Mouse (Mus musculus) neural tube, embryonic 11.5 days (tissue): ENCODE measurements around the gene Vmn1r38. TPM values are rescaled to one million over a fixed set of nuclear protein-coding genes. Genes with fewer than 3 reads are reported as not detected.
"Not testable (repeated sequence)": the region's sequence is repeated elsewhere in the genome, so short reads cannot be mapped to it uniquely, and the experiment has no call there.

Experiments
- ATAC-seq: fragments of 200-750 bp; cut with Nextera tagmentation; 2 replicates; pipeline ENCODE4 v1.8.0; 2017; ENCODE audit warnings: moderate number of reproducible peaks, mild to moderate bottlenecking, moderate TSS enrichment, moderate library complexity; ENCODE audit not compliant: insufficient read depth, low FRiP score, low TSS enrichment
- DNase-seq: peaks from one replicate; pipeline ENCODE4 v3.0.0-alpha.2; 2015; ENCODE audit warnings: low spot score
- H3K27ac ChIP-seq: fragments of 300-500 bp; sonication (generic); 2 replicates; pipeline ENCODE4 v1.5.1; 2014; ENCODE audit warnings: low read depth, mild to moderate bottlenecking, low read length
- H3K27me3 ChIP-seq: fragments of 300-500 bp; sonication (generic); 2 replicates; pipeline ENCODE4 v1.6.1; 2014; ENCODE audit warnings: mild to moderate bottlenecking, low read length, mixed read lengths; ENCODE audit not compliant: control insufficient read depth, insufficient read depth
- H3K36me3 ChIP-seq: fragments of 300-500 bp; sonication (generic); 2 replicates; pipeline ENCODE4 v1.6.1; 2014; ENCODE audit warnings: mild to moderate bottlenecking, low read length, moderate library complexity, mixed read lengths; ENCODE audit not compliant: control insufficient read depth, insufficient read depth
- H3K4me1 ChIP-seq: fragments of 300-500 bp; sonication (generic); 2 replicates; pipeline ENCODE4 v1.6.1; 2014; ENCODE audit warnings: low read length, mixed read lengths; ENCODE audit not compliant: control insufficient read depth, insufficient read depth
- H3K4me2 ChIP-seq: fragments of 300-500 bp; sonication (generic); 2 replicates; pipeline ENCODE4 v1.6.1; 2014; ENCODE audit warnings: low read depth, mild to moderate bottlenecking, moderate library complexity
- H3K4me3 ChIP-seq: fragments of 300-500 bp; sonication (generic); 2 replicates; pipeline ENCODE4 v1.5.1; 2014; ENCODE audit warnings: low read depth, low read length
- H3K9ac ChIP-seq: fragments of 300-500 bp; sonication (generic); 2 replicates; pipeline ENCODE4 v1.6.1; 2014; ENCODE audit warnings: mild to moderate bottlenecking, low read length
- H3K9me3 ChIP-seq: fragments of 300-500 bp; sonication (generic); 2 replicates; pipeline ENCODE4 v1.6.1; 2016; ENCODE audit warnings: low read length; ENCODE audit not compliant: control insufficient read depth
- WGBS: fragments of 180-500 bp; shearing (Covaris S2); extraction: QIAGEN DNeasy Blood & Tissue Kit; methylation state at CpG from one replicate; pipeline ENCODE4 v1.1.7; 2014; 5-methylcytosine and 5-hydroxymethylcytosine counted together
- polyA plus RNA-seq: library from polyadenylated mRNA; unstranded; fragments of >200 nt; fragmentation: Nextera tagmentation; extraction: Ambion mirVana; gene quantifications from 2 replicates; pipeline ENCODE4 v1.2.1, GENCODE M21; 2014

Vmn1r38 gene
- polyA plus RNA-seq: not detected in 2 replicates

DNA sequence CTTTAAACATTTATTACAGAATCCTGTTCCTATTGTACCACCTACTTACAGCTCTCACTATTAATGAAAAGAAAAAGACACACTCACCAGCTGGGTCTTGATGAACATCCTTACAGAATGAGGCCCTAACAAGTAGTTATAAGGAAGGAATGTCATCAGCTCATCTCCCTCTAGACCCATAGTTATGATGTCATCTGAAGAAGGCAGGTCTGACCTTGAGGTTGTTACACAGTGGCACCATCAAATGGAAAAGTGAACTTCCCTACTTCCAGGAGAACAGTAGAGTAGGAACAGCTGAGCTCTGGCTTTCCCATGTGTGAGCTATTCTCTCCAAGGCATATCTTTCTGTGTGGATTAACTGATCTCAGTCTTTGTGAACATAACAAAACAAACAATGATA lies at the start of gene Vmn1r38:
Gene Vmn1r38, minus strand, starts transcription at position 101 of the 400 bp plus-strand sequence.
- not testable (repeated sequence) for H3K4me2 ChIP-seq, DNase-seq, H3K9ac ChIP-seq, H3K36me3 ChIP-seq, H3K27me3 ChIP-seq, H3K4me1 ChIP-seq, ATAC-seq, H3K4me3 ChIP-seq, H3K27ac ChIP-seq, H3K9me3 ChIP-seq

DNA sequence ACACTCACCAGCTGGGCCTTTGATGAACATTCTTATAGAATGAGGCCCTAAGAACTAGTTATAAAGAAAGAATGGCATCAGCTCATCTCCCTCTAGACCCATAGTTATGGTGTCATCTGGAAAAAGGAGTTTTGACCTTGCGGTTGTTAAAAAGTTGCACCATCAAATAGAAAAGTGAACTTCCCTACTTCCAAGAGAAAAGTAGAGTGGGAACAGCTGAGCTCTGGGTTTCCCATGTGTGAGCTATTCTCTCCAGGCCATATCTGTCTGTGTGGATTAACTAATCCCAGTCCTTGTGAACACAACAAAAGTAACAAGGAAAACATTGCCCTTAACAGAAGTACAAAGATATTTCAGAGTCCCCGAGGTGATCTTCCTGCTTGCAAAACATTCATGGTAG lies 28.1 kb upstream of the Vmn1r38 start, which contains the start of gene Vmn1r39:
Gene Vmn1r39, minus strand, starts transcription at position 101 of the 400 bp plus-strand sequence.
- no peaks in the 10 kb centered on the region for H3K4me1 ChIP-seq
- DNase-seq: no peak
- no peak within 1 kb of the TSS for H3K4me3 ChIP-seq
- no peaks in the 10 kb centered on the region for H3K27me3 ChIP-seq
- WGBS: 89% methylated on average over 2 of the region's 2 CpGs
- H3K9ac ChIP-seq: no peak within 1 kb of the TSS
- no peak within 1 kb of the TSS for H3K27ac ChIP-seq
- no peak within 1 kb of the TSS for H3K4me2 ChIP-seq
- no peaks in the 10 kb centered on the region for H3K36me3 ChIP-seq
- no peak for ATAC-seq
- no peaks in the 10 kb centered on the region for H3K9me3 ChIP-seq

- H3K4me2 ChIP-seq: no peak overlapping the region
Observed at GRCm38 (mm10) chr6:66806311-66806710, 23.9 kb upstream of the Vmn1r38 start.

GRCm38 (mm10) chr6:66805713-66806112 lies 23.3 kb upstream of the Vmn1r38 start:
- H3K4me2 ChIP-seq: no peak overlapping the region
- no peak overlapping the region for H3K4me3 ChIP-seq
- ATAC-seq (no peak), DNase-seq (no peak)
- H3K36me3 ChIP-seq: no peaks in the 10 kb centered on the region
- H3K9ac ChIP-seq: no peak overlapping the region
- no peaks in the 10 kb centered on the region for H3K9me3 ChIP-seq
- no peaks in the 10 kb centered on the region for H3K27me3 ChIP-seq
- no peak overlapping the region for H3K27ac ChIP-seq
- 89% methylated on average over 3 of the region's 3 CpGs for WGBS
- H3K4me1 ChIP-seq: no peaks in the 10 kb centered on the region

More at GRCm38 (mm10) chr6:66806311-66806710, 23.9 kb upstream of the Vmn1r38 start:
- no peak for DNase-seq
- no peak overlapping the region for H3K9ac ChIP-seq
- H3K27ac ChIP-seq: no peak overlapping the region
- WGBS: 46% methylated on average over 1 of the region's 1 CpGs
- no peak overlapping the region for H3K4me3 ChIP-seq
- H3K9me3 ChIP-seq: no peaks in the 10 kb centered on the region
- no peaks in the 10 kb centered on the region for H3K36me3 ChIP-seq
- no peaks in the 10 kb centered on the region for H3K4me1 ChIP-seq
- H3K27me3 ChIP-seq: no peaks in the 10 kb centered on the region
- no peak for ATAC-seq

DNA sequence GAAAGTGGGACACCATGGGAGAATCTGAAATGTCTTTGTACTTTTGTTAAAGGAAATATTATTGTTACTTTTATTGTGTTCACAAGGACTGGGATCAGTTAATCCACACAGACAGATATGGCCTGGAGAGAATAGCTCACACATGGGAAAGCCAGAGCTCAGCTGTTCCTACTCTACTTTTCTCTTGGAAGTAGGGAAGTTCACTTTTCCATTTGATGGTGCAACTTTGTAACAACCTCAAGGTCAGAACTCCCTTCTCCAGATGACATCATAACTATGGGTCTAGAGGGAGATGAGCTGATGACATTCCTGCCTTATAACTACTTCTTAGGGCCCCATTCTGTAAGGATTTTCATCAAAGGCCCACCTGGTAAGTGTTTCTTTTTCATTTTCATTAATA lies 53.3 kb downstream of the Vmn1r38 start, which contains the start of gene Vmn1r37:
Gene Vmn1r37, plus strand, starts transcription at position 301 of the 400 bp plus-strand sequence.
- H3K27ac ChIP-seq, ATAC-seq, H3K4me2 ChIP-seq, DNase-seq, H3K4me1 ChIP-seq, H3K4me3 ChIP-seq, H3K9ac ChIP-seq, H3K36me3 ChIP-seq, H3K9me3 ChIP-seq, H3K27me3 ChIP-seq: not testable (repeated sequence)

Other genes with a start within 250 kb of the Vmn1r38 start
- gene Mad2l1, start 247.2 kb downstream of the Vmn1r38 start, polyA plus RNA-seq: 108 and 118 TPM in 2 replicates
- 0.13 TPM in 1 of 2 replicates, not detected in the other for gene Vmn1r32, start 222.5 kb downstream of the Vmn1r38 start, polyA plus RNA-seq
- not detected in 2 replicates for gene Vmn1r33, start 164.3 kb downstream of the Vmn1r38 start, polyA plus RNA-seq
- not detected in 2 replicates for gene Vmn1r34, start 138.7 kb downstream of the Vmn1r38 start, polyA plus RNA-seq
- gene Vmn1r35, start 96.7 kb downstream of the Vmn1r38 start, polyA plus RNA-seq: not detected in 2 replicates
- gene Vmn1r36, start 63.5 kb downstream of the Vmn1r38 start, polyA plus RNA-seq: not detected in 2 replicates
- not detected in 2 replicates for gene Vmn1r37, start 53.2 kb downstream of the Vmn1r38 start, polyA plus RNA-seq
- not detected in 2 replicates for gene Vmn1r39, start 28.0 kb upstream of the Vmn1r38 start, polyA plus RNA-seq
- 49.2 and 53.1 TPM in 2 replicates for gene Gng12, start 113.8 kb upstream of the Vmn1r38 start, polyA plus RNA-seq